Mouse (Mus musculus): ENCODE results near the gene Xrra1. TPM values are rescaled to one million over a fixed set of nuclear protein-coding genes. Genes with fewer than 3 reads are reported as not detected.

Gene Xrra1
- polyA plus RNA-seq (2014; fragmentation: Illumina TruSeq; extraction: RNeasy Lipid Tissue Mini Kit (QIAGEN cat#74804); ENCODE audit: low read depth, low replicate concordance), result not detected

DNA sequence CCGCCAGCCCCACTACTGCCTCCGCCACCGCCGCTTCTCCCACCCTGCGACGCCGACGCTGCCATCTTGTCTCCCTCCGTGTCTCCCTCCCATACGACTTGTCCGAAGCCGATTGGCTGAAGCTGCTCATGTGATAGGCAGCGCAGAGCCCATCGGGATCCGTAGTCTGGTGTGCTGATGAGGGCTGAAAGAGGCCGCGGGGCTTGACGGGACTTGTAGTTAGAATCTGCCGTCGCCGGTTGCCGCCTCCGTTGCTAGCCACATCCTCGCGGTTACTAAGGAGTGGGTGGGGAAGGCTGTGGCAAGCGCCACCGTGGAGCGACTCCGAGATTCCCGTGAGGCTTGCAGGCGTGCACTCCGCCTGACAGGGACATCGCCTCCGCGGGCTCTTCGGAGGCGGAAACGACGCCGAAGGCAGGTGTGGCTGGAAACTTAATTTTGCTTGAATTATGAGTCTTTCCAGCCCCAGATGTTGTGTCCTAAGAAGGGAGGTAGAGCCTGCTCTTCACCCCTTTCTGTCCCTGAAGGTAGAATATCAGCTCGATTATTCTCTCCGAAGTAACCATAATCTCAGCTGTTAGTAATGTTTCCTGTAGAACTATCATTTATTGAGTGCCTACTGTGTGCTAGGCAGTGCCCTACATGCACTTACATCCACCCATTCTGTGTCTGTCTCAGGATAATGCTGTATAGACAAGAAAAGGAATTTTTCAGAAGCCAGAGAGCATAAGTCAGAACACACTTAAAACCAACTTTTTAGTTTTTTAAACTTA, at the start of gene Xrra1:
TSS of gene Xrra1 (plus strand) at position 304 of the 773 bp plus-strand sequence.

DNA sequence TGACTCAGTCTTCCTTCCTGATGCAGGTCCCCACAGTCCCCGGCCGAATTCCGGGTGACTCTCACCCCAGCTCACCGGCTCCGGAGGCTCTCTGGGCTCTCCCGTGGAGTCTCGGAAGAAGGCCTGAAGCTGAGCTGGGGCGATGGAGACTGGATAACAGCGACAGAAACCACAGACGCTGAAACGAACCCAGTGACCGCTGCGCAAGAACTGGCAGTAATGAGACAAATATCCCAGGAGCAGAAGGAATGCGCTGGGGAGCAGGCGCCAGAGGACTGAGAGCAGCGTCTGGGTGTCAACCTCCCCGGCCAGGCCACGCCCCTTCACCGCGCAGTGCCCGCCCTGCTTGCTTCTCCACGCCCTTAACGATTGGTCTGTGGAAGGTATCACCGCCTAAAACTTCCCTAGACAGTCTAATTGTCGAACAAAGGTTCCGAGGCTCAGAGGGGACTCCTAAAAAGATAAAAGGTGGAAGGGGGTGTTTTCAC, 30.8 kb upstream of the Xrra1 start, which contains the start of gene Neu3:
TSS of gene Neu3 (minus strand) at position 335 of the 488 bp plus-strand sequence.

DNA sequence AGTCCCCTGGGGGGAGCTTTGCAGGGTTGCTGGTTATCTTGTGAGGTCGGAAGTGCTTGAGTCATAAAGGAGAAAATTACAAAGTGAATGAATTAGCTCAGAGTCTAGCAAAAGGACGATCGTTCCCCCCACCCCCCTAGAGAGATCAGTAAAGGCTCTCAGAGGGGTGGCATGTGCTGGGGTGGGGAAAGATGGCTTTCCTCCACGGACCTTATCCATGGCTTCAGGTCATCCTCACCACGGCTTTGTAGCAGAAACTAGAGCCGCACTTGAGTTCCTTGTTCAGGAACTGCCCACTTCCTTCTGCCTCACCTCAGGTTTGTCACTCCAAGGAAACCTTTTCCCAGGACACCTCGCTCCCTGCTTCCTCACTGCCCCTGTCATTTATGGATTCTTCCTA, 4.4 kb downstream of the Xrra1 start, which contains the start of gene Spcs2:
TSS of gene Spcs2 (minus strand) at position 101 of the 400 bp plus-strand sequence.

Other genes starting within 250 kb of the Xrra1 start
- 0.57 TPM for gene Tpbgl, start 232.0 kb upstream of the Xrra1 start, polyA plus RNA-seq (2014; fragmentation: Illumina TruSeq; extraction: RNeasy Lipid Tissue Mini Kit (QIAGEN cat#74804); ENCODE audit: low read depth, low replicate concordance)
- 12.3 TPM for gene Slco2b1, start 147.8 kb upstream of the Xrra1 start, polyA plus RNA-seq (2014; fragmentation: Illumina TruSeq; extraction: RNeasy Lipid Tissue Mini Kit (QIAGEN cat#74804); ENCODE audit: low read depth, low replicate concordance)
- not detected for gene Olfr520, start 128.8 kb upstream of the Xrra1 start, polyA plus RNA-seq (2014; fragmentation: Illumina TruSeq; extraction: RNeasy Lipid Tissue Mini Kit (QIAGEN cat#74804); ENCODE audit: low read depth, low replicate concordance)
- gene Olfr521, start 95.6 kb upstream of the Xrra1 start, polyA plus RNA-seq (2014; fragmentation: Illumina TruSeq; extraction: RNeasy Lipid Tissue Mini Kit (QIAGEN cat#74804); ENCODE audit: low read depth, low replicate concordance), result not detected
- gene Neu3, start 30.7 kb upstream of the Xrra1 start, polyA plus RNA-seq (2014; fragmentation: Illumina TruSeq; extraction: RNeasy Lipid Tissue Mini Kit (QIAGEN cat#74804); ENCODE audit: low read depth, low replicate concordance), result 3.9 TPM
- 172 TPM for gene Spcs2, start 4.3 kb downstream of the Xrra1 start, polyA plus RNA-seq (2014; fragmentation: Illumina TruSeq; extraction: RNeasy Lipid Tissue Mini Kit (QIAGEN cat#74804); ENCODE audit: low read depth, low replicate concordance)
- 9.4 TPM for gene Rnf169, start 121.3 kb downstream of the Xrra1 start, polyA plus RNA-seq (2014; fragmentation: Illumina TruSeq; extraction: RNeasy Lipid Tissue Mini Kit (QIAGEN cat#74804); ENCODE audit: low read depth, low replicate concordance)
- not detected for gene Chrdl2, start 147.1 kb downstream of the Xrra1 start, polyA plus RNA-seq (2014; fragmentation: Illumina TruSeq; extraction: RNeasy Lipid Tissue Mini Kit (QIAGEN cat#74804); ENCODE audit: low read depth, low replicate concordance)